Mouse (Mus musculus) lung, postnatal 0 days (tissue): ENCODE data around the gene Wfdc1.

ENCODE experiments used
- CTCF ChIP-seq: IDR thresholded peaks from 2 replicates; pipeline ENCODE4 v1.5.1; 2016; ENCODE audit warnings: antibody characterized with exemption, mild to moderate bottlenecking
- EP300 ChIP-seq: IDR thresholded peaks from 2 replicates; pipeline ENCODE4 v1.6.1; 2016; ENCODE audit warnings: antibody characterized with exemption, mild to moderate bottlenecking, control low read depth

DNA sequence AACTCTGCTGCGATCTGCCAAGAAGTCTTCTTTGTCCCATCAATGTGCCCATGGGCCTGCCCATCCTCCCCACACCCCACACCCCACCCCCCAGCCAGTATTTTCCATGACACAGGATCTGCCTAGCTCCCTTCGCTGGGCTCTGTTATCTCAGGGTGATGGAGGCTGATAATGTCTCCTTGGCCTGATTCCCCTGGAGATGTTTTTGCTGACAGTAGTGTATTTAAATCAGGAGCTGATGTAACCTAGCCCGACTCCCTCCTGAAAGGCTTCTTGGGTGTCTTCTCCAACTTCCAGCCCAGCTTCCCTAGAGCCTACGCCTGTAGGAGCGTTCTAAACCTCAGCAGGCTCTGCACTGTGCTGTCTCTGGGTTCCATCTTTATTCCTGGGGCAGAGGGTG lies 47.3 kb upstream of the Wfdc1 start:
- TF ChIP-seq CTCF (no peak), EP300 (no peak)
